In genomic region chr17:31826669-31827068, GRCm38 (mm10) we compare ENCODE assay signal across 9 mouse cellular contexts. TPM values are rescaled to one million over a fixed set of nuclear protein-coding genes. Genes with fewer than 3 reads are reported as not detected.
DNase-seq lines count a peak whose midpoint lies in the region; ATAC-seq and TF ChIP-seq lines count a peak whose summit lies in the region.
"Had no signal": no experiment of that assay in that cellular context is flagged by ENCODE, and none has a peak within 500 bp of the region (broad histone marks: within the 10 kb centered on the region; RNA-seq: fewer than 3 reads in every experiment).

No protein-coding gene starts in this region.

- no peaks in the 10 kb centered on the region for H3K27me3 ChIP-seq in embryonic facial prominence, embryonic 12.5 days
- H3K27me3 ChIP-seq in embryonic facial prominence, embryonic 10.5 days (replicated peaks; ENCODE audit: low read depth, poor library complexity, severe bottlenecking), result no peaks in the 10 kb centered on the region
- no peaks in the 10 kb centered on the region for H3K27me3 ChIP-seq in CH12.LX (replicated peaks)
- no peaks in the 10 kb centered on the region for H3K27me3 ChIP-seq in heart, embryonic 13.5 days (replicated peaks)
- no peaks in the 10 kb centered on the region for H3K27me3 ChIP-seq in limb, embryonic 14.5 days (ENCODE audit: control insufficient read depth, insufficient read depth, low read length)
- H3K27me3 ChIP-seq: liver, embryonic 15.5 days had no signal

- H3K4me2 ChIP-seq in embryonic facial prominence, embryonic 12.5 days (replicated peaks), result no peak overlapping the region
- H3K4me2 ChIP-seq in CH12.LX (ENCODE audit: insufficient read depth, low read depth, poor library complexity, severe bottlenecking), result no peak overlapping the region
- peak overlapping the region; percentile 16; the same call in 1 of the 2 replicates for H3K4me2 ChIP-seq in heart, embryonic 13.5 days
- H3K4me2 ChIP-seq in limb, embryonic 14.5 days (replicated peaks; ENCODE audit: low read depth, low read length, severe bottlenecking), result no peak overlapping the region
- H3K4me2 ChIP-seq: liver, embryonic 15.5 days had no signal

- no peak for TF ChIP-seq POLR2A in CH12.LX (IDR thresholded peaks at IDR 0.05; ENCODE audit: low read depth, low read length)
- no peak for TF ChIP-seq POLR2A in limb, embryonic 14.5 days (IDR thresholded peaks at IDR 0.05; ENCODE audit: borderline replicate concordance, extremely low read depth, insufficient read depth, insufficient read length)

- DNase-seq in embryonic facial prominence, embryonic 10.5 days (ENCODE audit: low spot score), result no peak
- no peak for DNase-seq in CH12.LX (ENCODE audit: extremely low read depth)
- peak; percentile 62 for DNase-seq in limb, embryonic 14.5 days (ENCODE audit: low spot score)
- no peak for DNase-seq in frontal cortex, postnatal 14 days (ENCODE audit: low spot score in 2 of 2)
- DNase-seq in cerebellum, postnatal 14 days, result no peak
- no peak for DNase-seq in thymus, adult 18-20 months

- in situ Hi-C loops in CH12.LX (cut with MboI; ENCODE audit: low pct_ligation_motif_present, low pct_unique_long_range_greater_than_20kb, low sequenced_read_pairs), result no loop called here

- WGBS in embryonic facial prominence, embryonic 12.5 days, result 66% methylated on average over 6 of the region's 6 CpGs
- WGBS in embryonic facial prominence, embryonic 10.5 days, result 78% methylated on average over 6 of the region's 6 CpGs
- WGBS in heart, embryonic 13.5 days, result 36% methylated on average over 6 of the region's 6 CpGs
- WGBS in limb, embryonic 14.5 days, result 35% methylated on average over 6 of the region's 6 CpGs

- TF ChIP-seq RAD21 in CH12.LX (IDR thresholded peaks at IDR 0.05; ENCODE audit: low read depth, low read length), result no peak

- no peak overlapping the region for H3K9ac ChIP-seq in embryonic facial prominence, embryonic 12.5 days
- H3K9ac ChIP-seq in CH12.LX (ENCODE audit: insufficient read depth, low read depth), result no peak overlapping the region
- H3K9ac ChIP-seq in heart, embryonic 13.5 days, result peak overlapping the region; percentile 52
- no peak overlapping the region for H3K9ac ChIP-seq in limb, embryonic 14.5 days (ENCODE audit: low read depth, low read length, severe bottlenecking)
- H3K9ac ChIP-seq: liver, embryonic 15.5 days had no signal

- H3K4me1 ChIP-seq in embryonic facial prominence, embryonic 12.5 days, result peaks cover 30% of the 10 kb centered on the region
- H3K4me1 ChIP-seq in embryonic facial prominence, embryonic 10.5 days, result peaks cover 34% of the 10 kb centered on the region
- H3K4me1 ChIP-seq in CH12.LX (ENCODE audit: control insufficient read depth in 1 of 2, insufficient read depth in 2 of 2), result peaks cover 60 to 69% of the 10 kb centered on the region in 2 experiments
- H3K4me1 ChIP-seq in heart, embryonic 13.5 days, result peaks cover 42% of the 10 kb centered on the region
- peaks cover 30% of the 10 kb centered on the region for H3K4me1 ChIP-seq in limb, embryonic 14.5 days (ENCODE audit: control insufficient read depth, insufficient read depth, low read length)

- no peaks in the 10 kb centered on the region for H3K79me2 ChIP-seq in CH12.LX (replicated peaks; ENCODE audit: control insufficient read depth, extremely low read depth, insufficient read depth, poor library complexity, severe bottlenecking)

- no peaks in the 10 kb centered on the region for H3K36me3 ChIP-seq in embryonic facial prominence, embryonic 12.5 days
- H3K36me3 ChIP-seq in embryonic facial prominence, embryonic 10.5 days (replicated peaks), result no peaks in the 10 kb centered on the region
- H3K36me3 ChIP-seq in CH12.LX (replicated peaks in 1 of 2; ENCODE audit: control insufficient read depth in 1 of 2, insufficient read depth in 1 of 2, low read length in 1 of 2), result no peaks in the 10 kb centered on the region
- no peaks in the 10 kb centered on the region for H3K36me3 ChIP-seq in heart, embryonic 13.5 days
- no peaks in the 10 kb centered on the region for H3K36me3 ChIP-seq in limb, embryonic 14.5 days (ENCODE audit: control insufficient read depth, insufficient read depth, low read length)
- H3K36me3 ChIP-seq: liver, embryonic 15.5 days had no signal

- H3K4me3 ChIP-seq in embryonic facial prominence, embryonic 12.5 days, result no peak overlapping the region
- H3K4me3 ChIP-seq in embryonic facial prominence, embryonic 10.5 days, result no peak overlapping the region
- peak overlapping the region in 1 of 3 experiments; percentile 7 for H3K4me3 ChIP-seq in CH12.LX (replicated peaks in 1 of 3; ENCODE audit: low read depth in 2 of 3, low read length in 2 of 3, poor library complexity in 1 of 3)
- no peak overlapping the region for H3K4me3 ChIP-seq in heart, embryonic 13.5 days
- H3K4me3 ChIP-seq in limb, embryonic 14.5 days (replicated peaks; ENCODE audit: low read length), result no peak overlapping the region
- H3K4me3 ChIP-seq: liver, embryonic 15.5 days had no signal

- dilution Hi-C loops in CH12.LX (cut with MboI; ENCODE audit: extremely low pct_ligation_motif_present, extremely low pct_unique_long_range_greater_than_20kb, low sequenced_read_pairs), result no loop called here

- H3K9me3 ChIP-seq in embryonic facial prominence, embryonic 12.5 days, result no peaks in the 10 kb centered on the region
- no peaks in the 10 kb centered on the region for H3K9me3 ChIP-seq in embryonic facial prominence, embryonic 10.5 days
- H3K9me3 ChIP-seq in CH12.LX (replicated peaks; ENCODE audit: low read length), result no peaks in the 10 kb centered on the region
- H3K9me3 ChIP-seq in heart, embryonic 13.5 days, result no peaks in the 10 kb centered on the region
- H3K9me3 ChIP-seq in limb, embryonic 14.5 days (ENCODE audit: control insufficient read depth, low read length), result no peaks in the 10 kb centered on the region
- H3K9me3 ChIP-seq: liver, embryonic 15.5 days had no signal

- H3K27ac ChIP-seq in embryonic facial prominence, embryonic 12.5 days, result peak overlapping the region; percentile 47; the same call in 1 of the 2 replicates
- no peak overlapping the region for H3K27ac ChIP-seq in embryonic facial prominence, embryonic 10.5 days (replicated peaks)
- 0 out of 2 replicates have a peak overlapping the region, but pooled peaks have one; percentile 10 for H3K27ac ChIP-seq in CH12.LX (ENCODE audit: insufficient read depth, low read depth)
- peak overlapping the region; percentile 91 for H3K27ac ChIP-seq in heart, embryonic 13.5 days (replicated peaks)
- H3K27ac ChIP-seq in limb, embryonic 14.5 days (replicated peaks; ENCODE audit: low read depth, low read length), result peak overlapping the region; percentile 68; the same call in 1 of the 2 replicates
- H3K27ac ChIP-seq: liver, embryonic 15.5 days had no signal

- TF ChIP-seq CTCF in CH12.LX (conservative IDR thresholded peaks at IDR 0.05 in 1 of 2, IDR thresholded peaks at IDR 0.05 in 1 of 2; ENCODE audit: low read depth in 2 of 2, low read length in 2 of 2), result no peak

- no peak for ATAC-seq in embryonic facial prominence, embryonic 12.5 days (ENCODE audit: insufficient number of reproducible peaks, insufficient read depth, low FRiP score, low TSS enrichment)
- no peak for ATAC-seq in heart, embryonic 13.5 days (ENCODE audit: extremely low read depth, insufficient number of reproducible peaks, low FRiP score, low TSS enrichment)
- no peak for ATAC-seq in limb, embryonic 14.5 days (ENCODE audit: low FRiP score, low read depth)

- no peak for TF ChIP-seq EP300 in CH12.LX (IDR thresholded peaks at IDR 0.05; ENCODE audit: low read length)

TF ChIP-seq in CH12.LX, 34 proteins besides CTCF, POLR2A, EP300 and RAD21:
- peak; percentile 39; the same call in 1 of the 2 replicates for TF ChIP-seq BHLHE40 (IDR thresholded peaks at IDR 0.05; ENCODE audit: low read depth, low read length)
- no peak for TF ChIP-seq CHD1 (IDR thresholded peaks at IDR 0.05; ENCODE audit: low read depth, low read length)

RNA-seq across cellular contexts. Expression of gene Sik1, which starts 28.9 kb away (rescaled TPM):
- 13.0 and 15.8 TPM in 2 replicates for polyA plus RNA-seq in embryonic facial prominence, embryonic 12.5 days (2016; fragmentation: Nextera tagmentation; extraction: Ambion mirVana)
- polyA plus RNA-seq in embryonic facial prominence, embryonic 10.5 days (2016; fragmentation: Nextera tagmentation; extraction: Ambion mirVana), result 12.7 and 15.5 TPM in 2 replicates
- total RNA-seq in CH12.LX (2012; rRNA removed) (56.7 and 56.9 TPM in 2 replicates), CH12.LX (2014; rRNA removed) (16.0 and 17.1 TPM in 2 replicates)
- 27.7 and 36.7 TPM in 2 replicates for polyA plus RNA-seq in CH12.LX (2012; ENCODE audit: insufficient read length, low read depth)
- 17.2 and 17.6 TPM in 2 replicates for polyA plus RNA-seq in heart, embryonic 13.5 days (2015; fragmentation: Nextera tagmentation; extraction: Ambion mirVana)
- polyA plus RNA-seq in limb, embryonic 14.5 days (2012; rRNA removed), result 19.9 and 23.5 TPM in 2 replicates
- polyA plus RNA-seq in limb, embryonic 14.5 days (2014; fragmentation: Nextera tagmentation; extraction: Ambion mirVana), result 22.3 and 26.9 TPM in 2 replicates
